19 mouse cellular contexts compared by ENCODE assay signal in the genomic region with DNA sequence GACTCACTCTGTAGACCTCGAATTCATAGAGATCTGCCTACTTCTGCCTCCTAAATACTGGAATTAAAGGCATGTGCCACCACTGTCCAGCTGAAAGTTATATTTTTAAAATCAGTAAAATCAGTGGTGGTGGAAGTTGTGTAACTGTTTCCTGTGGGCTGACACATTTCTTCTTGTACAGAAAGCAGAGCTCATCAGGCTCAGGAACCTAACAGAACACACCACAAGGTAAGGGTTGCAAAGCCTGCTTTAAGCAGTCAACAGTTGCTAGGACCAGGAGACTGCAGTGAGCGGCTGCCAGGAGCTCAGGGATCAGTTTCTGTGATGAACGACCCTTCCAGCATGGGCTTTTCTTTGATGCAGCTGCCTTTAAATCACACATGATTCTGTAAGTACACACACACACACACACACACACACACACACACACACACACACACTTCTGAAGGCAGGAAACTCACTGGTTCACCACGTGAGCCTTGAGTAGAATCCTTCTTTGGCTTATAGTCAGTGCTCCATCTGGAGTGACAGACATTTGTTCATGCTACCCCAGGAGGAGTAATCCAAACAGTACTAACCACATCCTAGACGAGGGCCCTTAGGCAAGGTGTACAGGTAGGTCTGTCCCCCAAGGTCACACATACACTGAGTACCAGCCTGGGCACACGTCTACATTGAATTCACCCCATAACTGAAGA. TPM values are rescaled to one million over a fixed set of nuclear protein-coding genes. Genes with fewer than 3 reads are reported as not detected.
DNase-seq lines count a peak whose midpoint lies in the region; ATAC-seq and TF ChIP-seq lines count a peak whose summit lies in the region.
"Had no signal": no experiment of that assay in that cellular context is flagged by ENCODE, and none has a peak within 500 bp of the region (broad histone marks: within the 10 kb centered on the region; RNA-seq: fewer than 3 reads in every experiment).

No protein-coding gene starts in this region.

- H3K4me3 ChIP-seq in forebrain, embryonic 13.5 days, result no peak overlapping the region
- no peak overlapping the region for H3K4me3 ChIP-seq in forebrain, embryonic 12.5 days (replicated peaks)
- H3K4me3 ChIP-seq in thymus, adult 2 months (ENCODE audit: control insufficient read depth, insufficient read depth, low read length), result no peak overlapping the region
- H3K4me3 ChIP-seq: heart, embryonic 10.5 days; hindbrain, embryonic 13.5 days had no signal

- TF ChIP-seq POLR2A in thymus, adult 2 months (IDR thresholded peaks at IDR 0.05; ENCODE audit: control insufficient read depth, extremely low read depth, insufficient read depth, low read length, poor library complexity), result no peak

- no peaks in the 10 kb centered on the region for H3K4me1 ChIP-seq in forebrain, embryonic 13.5 days
- H3K4me1 ChIP-seq in forebrain, embryonic 12.5 days, result no peaks in the 10 kb centered on the region
- H3K4me1 ChIP-seq in thymus, adult 2 months (replicated peaks; ENCODE audit: control insufficient read depth, insufficient read depth, low read length), result peaks cover 4% of the 10 kb centered on the region
- H3K4me1 ChIP-seq: heart, embryonic 10.5 days; hindbrain, embryonic 13.5 days had no signal

- H3K27me3 ChIP-seq in forebrain, embryonic 13.5 days, result no peaks in the 10 kb centered on the region
- H3K27me3 ChIP-seq in forebrain, embryonic 12.5 days, result no peaks in the 10 kb centered on the region
- H3K27me3 ChIP-seq in thymus, adult 2 months (ENCODE audit: control insufficient read depth, insufficient read depth, low read length), result no peaks in the 10 kb centered on the region
- H3K27me3 ChIP-seq: hindbrain, embryonic 13.5 days had no signal

- 75% methylated on average over 6 of the region's 6 CpGs for WGBS in forebrain, embryonic 13.5 days
- WGBS in forebrain, embryonic 12.5 days, result 77% methylated on average over 6 of the region's 6 CpGs
- 28% methylated on average over 6 of the region's 6 CpGs for WGBS in thymus, adult 2 months

- H3K36me3 ChIP-seq in forebrain, embryonic 13.5 days (ENCODE audit: poor library complexity, severe bottlenecking), result no peaks in the 10 kb centered on the region
- no peaks in the 10 kb centered on the region for H3K36me3 ChIP-seq in forebrain, embryonic 12.5 days (replicated peaks)
- H3K36me3 ChIP-seq in thymus, adult 2 months (ENCODE audit: control insufficient read depth, insufficient read depth, low read length), result no peaks in the 10 kb centered on the region
- H3K36me3 ChIP-seq: heart, embryonic 10.5 days; hindbrain, embryonic 13.5 days had no signal

- no peak overlapping the region for H3K27ac ChIP-seq in forebrain, embryonic 13.5 days
- H3K27ac ChIP-seq in forebrain, embryonic 12.5 days, result no peak overlapping the region
- H3K27ac ChIP-seq in thymus, adult 2 months (ENCODE audit: control insufficient read depth, insufficient read depth, low read length), result no peak overlapping the region
- H3K27ac ChIP-seq: heart, embryonic 10.5 days; hindbrain, embryonic 13.5 days had no signal

- no peak overlapping the region for H3K4me2 ChIP-seq in forebrain, embryonic 13.5 days
- H3K4me2 ChIP-seq in forebrain, embryonic 12.5 days, result no peak overlapping the region
- H3K4me2 ChIP-seq: hindbrain, embryonic 13.5 days had no signal

- intact Hi-C loops in gastrocnemius, postnatal 14 days (cut with DNase I; ENCODE audit: low total_unique reads), result no loop called here

- TF ChIP-seq CTCF in thymus, adult 2 months (IDR thresholded peaks at IDR 0.05; ENCODE audit: borderline replicate concordance, control insufficient read depth, extremely low read depth, insufficient read depth, low read length, poor library complexity), result no peak

- no peak overlapping the region for H3K9ac ChIP-seq in forebrain, embryonic 13.5 days
- no peak overlapping the region for H3K9ac ChIP-seq in forebrain, embryonic 12.5 days
- H3K9ac ChIP-seq: hindbrain, embryonic 13.5 days had no signal

- peak; percentile 58; the same call in 1 of the 2 replicates for ATAC-seq in forebrain, embryonic 13.5 days
- ATAC-seq in forebrain, embryonic 12.5 days (ENCODE audit: low FRiP score), result no peak
- peak; percentile 41 for ATAC-seq in inflammation-experienced regulatory T-cells, adult 6 months

- peak; percentile 6 for DNase-seq in thymus, adult 2 months
- no peak for DNase-seq in thymus, adult 18-20 months
- peak; percentile 46 for DNase-seq in thymus, postnatal 4 days
- no peak for DNase-seq in heart, adult 18-20 months
- DNase-seq in gastrocnemius, postnatal 14 days, result no peak
- DNase-seq: cerebellum, adult 9-11 months; gastrocnemius, postnatal 25 days; heart, postnatal 10 days; kidney, adult 18-20 months; kidney, postnatal 4 days; lung, adult 18-20 months had no signal

- no peaks in the 10 kb centered on the region for H3K9me3 ChIP-seq in forebrain, embryonic 13.5 days (replicated peaks)
- H3K9me3 ChIP-seq in forebrain, embryonic 12.5 days, result no peaks in the 10 kb centered on the region
- H3K9me3 ChIP-seq: heart, embryonic 10.5 days; hindbrain, embryonic 13.5 days had no signal

RNA-seq across cellular contexts. Expression of a gene that starts 40.4 kb away (rescaled TPM):
- polyA plus RNA-seq in forebrain, embryonic 13.5 days (2015; fragmentation: Nextera tagmentation; extraction: Ambion mirVana), result 1.5 and 3.5 TPM in 2 replicates
- polyA plus RNA-seq in forebrain, embryonic 12.5 days (2016; fragmentation: Nextera tagmentation; extraction: Ambion mirVana), result 1.2 and 3.0 TPM in 2 replicates
- polyA plus RNA-seq in thymus, adult 2 months (2012; rRNA removed), result 0.08 and 0.09 TPM in 2 replicates
- under 1 TPM; 0.20 to 0.70 (median 0.70) TPM for polyA plus RNA-seq in inflammation-experienced regulatory T-cells, adult 6 months (2017; shearing (Covaris generic))
- under 1 TPM in 1 of 2 experiments, not detected in 1; 0.08 TPM for total RNA-seq in heart, adult 18-20 months (2021)
- total RNA-seq in gastrocnemius, postnatal 14 days (2021), result under 1 TPM; 0.09 to 0.10 TPM
- total RNA-seq: gastrocnemius, postnatal 25 days; monocyte, adult 5-6 weeks had no signal
- polyA plus RNA-seq: liver, adult 2 months; small intestine, adult 2 months had no signal

Comparison
In these comparisons a context has a peak if more than half of its experiments do, and no peak if none do; other contexts are left out.
1. DNase-seq: peak in thymus, adult 2 months (single experiment) and thymus, postnatal 4 days (single experiment); none in thymus, adult 18-20 months (0 of 2), heart, adult 18-20 months (0 of 2) and gastrocnemius, postnatal 14 days (single experiment).